Mouse (Mus musculus) A20 (cell line): Measurements from ENCODE around the gene Neurod6.

Source experiments
- DNase-seq: peaks from one replicate; pipeline ENCODE4 v3.0.0-alpha.2; 2011; ENCODE audit warnings: low read depth, low spot score

Neurod6 gene

GRCm38 (mm10) chr6:55646824-55647560 is 34.1 kb downstream of the Neurod6 start:
- no peak for DNase-seq

GRCm38 (mm10) chr6:55646111-55646823 is 34.8 kb downstream of the Neurod6 start:
- DNase-seq, result no peak

- DNase-seq, result no peak
Measured at GRCm38 (mm10) chr6:55634662-55635061, 46.4 kb downstream of the Neurod6 start.
